Mouse (Mus musculus) forebrain, embryonic 12.5 days (tissue): ENCODE results near the gene Smpd3. TPM values are rescaled to one million over a fixed set of nuclear protein-coding genes. Genes with fewer than 3 reads are reported as not detected.

ENCODE experiments used
- ATAC-seq: fragments of 200-750 bp; cut with Nextera tagmentation; 2 replicates; pipeline ENCODE4 v1.8.0; 2017; ENCODE audit warnings: moderate TSS enrichment; ENCODE audit not compliant: low FRiP score
- H3K27ac ChIP-seq: fragments of 300-500 bp; sonication (generic); 2 replicates; pipeline ENCODE4 v1.5.1; 2016; ENCODE audit warnings: mild to moderate bottlenecking
- H3K27me3 ChIP-seq: fragments of 300-500 bp; sonication (generic); 2 replicates; pipeline ENCODE4 v1.6.1; 2016; ENCODE audit warnings: mild to moderate bottlenecking
- H3K36me3 ChIP-seq: fragments of 300-500 bp; sonication (generic); replicated peaks from 2 replicates; pipeline ENCODE4 v1.6.1; 2016; ENCODE audit warnings: mild to moderate bottlenecking
- H3K4me1 ChIP-seq: fragments of 300-500 bp; sonication (generic); 2 replicates; pipeline ENCODE4 v1.6.1; 2016
- H3K4me2 ChIP-seq: fragments of 300-500 bp; sonication (generic); 2 replicates; pipeline ENCODE4 v1.6.1; 2016; ENCODE audit warnings: mild to moderate bottlenecking, moderate library complexity
- H3K4me3 ChIP-seq: fragments of 300-500 bp; sonication (generic); replicated peaks from 2 replicates; pipeline ENCODE4 v1.5.1; 2016; ENCODE audit warnings: mild to moderate bottlenecking
- H3K9ac ChIP-seq: fragments of 300-500 bp; sonication (generic); 2 replicates; pipeline ENCODE4 v1.6.1; 2016; ENCODE audit warnings: mild to moderate bottlenecking
- H3K9me3 ChIP-seq: fragments of 300-500 bp; sonication (generic); 2 replicates; pipeline ENCODE4 v1.6.1; 2016
- WGBS: fragments of 180-500 bp; shearing (Covaris S2); methylation state at CpG from one replicate; pipeline ENCODE4 v1.1.7; 2016; 5-methylcytosine and 5-hydroxymethylcytosine counted together
- polyA plus RNA-seq: library from polyadenylated mRNA; unstranded; fragments of >200 nt; fragmentation: Nextera tagmentation; extraction: Ambion mirVana; gene quantifications from 2 replicates; pipeline ENCODE4 v1.2.1, GENCODE M21; 2016

Smpd3 gene
- polyA plus RNA-seq, 1 experiment from 2014 or later, result 24.4 TPM

DNA sequence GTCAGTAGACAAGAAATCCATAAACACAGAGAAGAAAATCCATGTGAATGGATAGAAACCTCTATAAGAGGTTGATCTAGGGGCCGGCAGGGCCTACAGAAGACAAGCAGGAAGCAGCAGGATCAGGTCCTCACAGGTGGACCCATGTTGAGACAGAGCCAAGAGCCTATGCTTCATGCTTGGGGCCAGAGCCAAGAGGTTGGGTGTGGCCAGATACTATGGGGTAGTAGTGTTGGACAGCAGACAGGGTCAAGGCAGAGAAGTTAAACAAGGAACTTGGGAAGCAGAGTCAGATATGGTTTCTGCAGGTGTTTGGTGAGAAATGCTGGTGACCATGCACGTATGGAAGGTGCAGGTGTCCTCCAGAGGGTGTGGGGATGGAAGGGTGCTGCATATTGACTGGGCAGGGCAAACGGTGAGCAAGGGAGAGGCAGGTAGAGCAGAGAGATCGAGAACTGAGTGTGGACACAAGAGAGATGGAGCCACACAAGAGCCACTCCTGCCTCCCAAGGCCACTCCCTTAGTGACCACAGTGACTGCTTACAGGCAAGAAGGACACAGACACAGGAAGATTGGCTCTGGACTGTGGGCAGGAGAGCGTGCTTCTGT, 61.0 kb downstream of the Smpd3 start:
- H3K27me3 ChIP-seq, result no peaks in the 10 kb centered on the region
- ATAC-seq, result no peak
- H3K4me3 ChIP-seq, result no peak overlapping the region
- peaks cover 5% of the 10 kb centered on the region; the same call in 1 of the 2 replicates for H3K4me1 ChIP-seq
- H3K9me3 ChIP-seq, result no peaks in the 10 kb centered on the region
- H3K9ac ChIP-seq, result no peak overlapping the region
- no peak overlapping the region for H3K27ac ChIP-seq
- H3K36me3 ChIP-seq, result no peaks in the 10 kb centered on the region; the same call in 1 of the 2 replicates
- no peak overlapping the region for H3K4me2 ChIP-seq
- 93% methylated on average over 5 of the region's 5 CpGs for WGBS

DNA sequence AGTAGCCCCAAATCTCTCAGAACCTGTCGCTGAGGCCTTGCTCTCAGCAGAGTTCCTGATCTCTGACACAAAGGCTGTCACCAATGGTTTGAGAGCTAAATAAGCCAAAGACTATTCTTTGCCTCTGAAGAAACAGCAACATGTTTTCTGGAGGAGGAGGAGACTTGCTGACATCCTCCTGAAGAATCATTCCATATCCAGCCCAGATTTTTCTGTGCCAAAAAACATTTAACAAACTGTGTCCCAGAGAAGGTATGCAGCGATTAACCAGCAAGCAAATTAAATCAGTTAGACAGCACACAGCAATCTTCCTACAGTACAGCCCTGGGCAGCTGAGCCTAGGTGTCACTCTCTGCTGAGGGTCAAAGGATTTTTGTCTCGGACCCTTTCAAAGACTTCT, 64.3 kb downstream of the Smpd3 start:
- no peak for ATAC-seq
- peaks cover 38% of the 10 kb centered on the region for H3K4me1 ChIP-seq
- no peak overlapping the region for H3K9ac ChIP-seq
- no peak overlapping the region for H3K4me3 ChIP-seq
- no peaks in the 10 kb centered on the region for H3K9me3 ChIP-seq
- no peaks in the 10 kb centered on the region for H3K27me3 ChIP-seq
- H3K27ac ChIP-seq, result no peak overlapping the region
- H3K36me3 ChIP-seq, result no peaks in the 10 kb centered on the region; the same call in 1 of the 2 replicates
- no peak overlapping the region for H3K4me2 ChIP-seq
- 86% methylated on average over 3 of the region's 3 CpGs for WGBS

GRCm38 (mm10) chr8:106271378-106271777, 66.4 kb downstream of the Smpd3 start:
- no peak overlapping the region for H3K4me2 ChIP-seq
- H3K9me3 ChIP-seq, result no peaks in the 10 kb centered on the region
- no peaks in the 10 kb centered on the region for H3K27me3 ChIP-seq
- H3K4me3 ChIP-seq, result no peak overlapping the region
- H3K4me1 ChIP-seq, result peaks cover 40% of the 10 kb centered on the region
- no peak for ATAC-seq
- H3K27ac ChIP-seq, result 0 out of 2 replicates have a peak overlapping the region, but pooled peaks have one; percentile 36
- no peaks in the 10 kb centered on the region for H3K36me3 ChIP-seq
- peak overlapping the region; percentile 22; the same call in 1 of the 2 replicates for H3K9ac ChIP-seq
- 55% methylated on average over 4 of the region's 4 CpGs for WGBS

- Histone ChIP-seq H3K4me3 (no peak overlapping the region), H3K27ac (peak overlapping the region; percentile 36; the same call in 1 of the 2 replicates), H3K36me3 (peaks cover under 1% of the 10 kb centered on the region; the same call in 1 of the 2 replicates), H3K9ac (no peak overlapping the region), H3K4me2 (no peak overlapping the region), H3K27me3 (no peaks in the 10 kb centered on the region), H3K4me1 (peaks cover 40% of the 10 kb centered on the region), H3K9me3 (no peaks in the 10 kb centered on the region)
- 8% methylated on average over 5 of the region's 5 CpGs for WGBS
- no peak; the same call in 1 of the 2 replicates for ATAC-seq
Measured at GRCm38 (mm10) chr8:106270804-106271203, 67.0 kb downstream of the Smpd3 start.

DNA sequence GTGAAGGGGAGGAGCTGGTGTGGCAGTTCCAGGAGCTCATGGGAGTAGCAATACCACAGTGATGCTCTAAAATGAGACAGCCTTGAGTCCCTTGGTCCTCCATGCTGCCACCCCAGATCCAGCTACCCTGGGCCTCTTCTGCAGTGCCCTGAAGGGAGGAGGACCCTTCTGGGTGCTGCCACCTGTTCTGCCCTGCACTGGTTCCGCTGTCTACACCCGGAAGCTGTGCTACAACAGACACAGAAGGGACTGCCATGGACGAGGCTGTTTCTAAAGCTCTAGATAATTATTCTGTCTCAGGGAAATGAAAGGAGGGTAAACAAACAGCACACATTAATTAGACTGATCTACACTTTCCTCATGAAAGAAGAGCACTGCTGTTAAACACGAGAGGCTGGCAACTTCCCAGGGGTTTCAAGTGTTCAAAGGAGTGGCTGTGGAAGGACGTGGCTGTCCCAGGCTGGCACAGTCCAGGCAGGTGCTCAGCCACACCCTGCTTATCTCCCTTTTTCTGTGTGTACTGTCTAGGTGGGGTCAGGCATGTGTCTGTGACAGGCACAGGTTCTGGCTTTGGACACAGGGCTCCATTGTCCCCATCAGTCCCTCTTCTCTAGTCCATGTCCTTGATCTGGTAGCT, 69.0 kb downstream of the Smpd3 start:
- WGBS, result 43% methylated on average over 5 of the region's 5 CpGs
- Histone ChIP-seq H3K4me1 (peaks cover 47% of the 10 kb centered on the region), H3K27ac (no peak overlapping the region; the same call in 1 of the 2 replicates), H3K27me3 (no peaks in the 10 kb centered on the region), H3K9me3 (no peaks in the 10 kb centered on the region), H3K36me3 (peaks cover 17% of the 10 kb centered on the region), H3K4me2 (no peak overlapping the region), H3K4me3 (no peak overlapping the region), H3K9ac (no peak overlapping the region)
- ATAC-seq, result peak; percentile 37; the same call in 1 of the 2 replicates

GRCm38 (mm10) chr8:106265398-106265797, 72.4 kb downstream of the Smpd3 start:
- H3K27ac ChIP-seq, result no peak overlapping the region
- peaks cover 28% of the 10 kb centered on the region for H3K4me1 ChIP-seq
- no peak overlapping the region for H3K9ac ChIP-seq
- H3K27me3 ChIP-seq, result no peaks in the 10 kb centered on the region
- no peak for ATAC-seq
- H3K4me2 ChIP-seq, result no peak overlapping the region
- no peak overlapping the region for H3K4me3 ChIP-seq
- peaks cover 18% of the 10 kb centered on the region for H3K36me3 ChIP-seq
- no peaks in the 10 kb centered on the region for H3K9me3 ChIP-seq
- WGBS, result 85% methylated on average over 17 of the region's 17 CpGs

DNA sequence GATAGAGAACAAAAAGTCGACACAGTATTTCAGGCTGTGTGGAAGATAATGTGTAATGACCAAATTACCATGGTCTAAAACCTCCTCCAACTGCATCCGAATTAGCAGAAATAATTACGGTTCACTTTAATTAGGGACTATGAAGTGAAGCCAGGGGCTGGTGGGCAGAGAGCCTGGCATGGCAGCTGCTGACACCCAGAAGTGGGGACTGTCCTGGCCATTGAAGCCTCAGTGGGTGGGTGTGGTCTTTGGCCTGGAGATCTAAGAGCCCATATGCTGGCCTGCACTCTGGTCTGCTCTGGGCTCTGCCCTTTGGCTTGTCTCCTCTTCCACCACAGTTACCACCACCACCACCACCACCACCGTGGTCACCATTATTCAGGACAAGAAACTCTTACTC, 73.9 kb downstream of the Smpd3 start:
- H3K27ac ChIP-seq, result no peak overlapping the region
- H3K9ac ChIP-seq, result no peak overlapping the region
- peaks cover 14% of the 10 kb centered on the region for H3K4me1 ChIP-seq
- 79% methylated on average over 4 of the region's 4 CpGs for WGBS
- H3K27me3 ChIP-seq, result no peaks in the 10 kb centered on the region
- peaks cover 28% of the 10 kb centered on the region for H3K36me3 ChIP-seq
- no peak for ATAC-seq
- no peaks in the 10 kb centered on the region for H3K9me3 ChIP-seq
- H3K4me3 ChIP-seq, result no peak overlapping the region
- H3K4me2 ChIP-seq, result no peak overlapping the region

- H3K4me3 ChIP-seq, result no peak overlapping the region
- H3K9me3 ChIP-seq, result no peaks in the 10 kb centered on the region
- H3K27me3 ChIP-seq, result no peaks in the 10 kb centered on the region
- ATAC-seq, result no peak
- peaks cover 7% of the 10 kb centered on the region for H3K4me1 ChIP-seq
- no peak overlapping the region for H3K27ac ChIP-seq
- peaks cover 44% of the 10 kb centered on the region for H3K36me3 ChIP-seq
- H3K9ac ChIP-seq, result no peak overlapping the region
- 83% methylated on average over 5 of the region's 5 CpGs for WGBS
- no peak overlapping the region for H3K4me2 ChIP-seq
Measured at GRCm38 (mm10) chr8:106262343-106262742, 75.4 kb downstream of the Smpd3 start.

DNA sequence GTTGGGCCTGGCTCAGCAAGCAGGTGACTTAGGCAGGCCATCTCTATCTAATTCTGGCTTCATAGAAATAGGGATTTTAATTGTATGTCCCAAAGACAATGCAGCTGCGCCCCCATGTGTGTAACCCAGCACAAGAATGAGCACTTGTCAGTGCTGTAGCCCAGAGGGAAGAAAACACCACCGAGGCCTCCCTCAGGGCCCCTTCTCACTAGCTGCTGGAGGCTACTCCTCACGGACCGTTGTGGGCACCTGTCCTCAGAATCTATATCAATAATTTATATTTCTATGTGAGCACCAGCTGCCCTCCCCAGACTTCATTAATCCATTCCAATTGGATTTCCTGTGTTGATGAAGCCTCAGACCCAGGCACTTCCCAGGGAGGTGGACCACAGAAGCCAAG, 76.9 kb downstream of the Smpd3 start:
- H3K27ac ChIP-seq, result no peak overlapping the region
- no peaks in the 10 kb centered on the region for H3K27me3 ChIP-seq
- 89% methylated on average over 4 of the region's 4 CpGs for WGBS
- no peak for ATAC-seq
- H3K4me3 ChIP-seq, result no peak overlapping the region
- no peak overlapping the region for H3K4me2 ChIP-seq
- no peaks in the 10 kb centered on the region for H3K9me3 ChIP-seq
- peaks cover 7% of the 10 kb centered on the region for H3K4me1 ChIP-seq
- H3K36me3 ChIP-seq, result peaks cover 52% of the 10 kb centered on the region
- no peak overlapping the region for H3K9ac ChIP-seq

GRCm38 (mm10) chr8:106259579-106260255, 78.1 kb downstream of the Smpd3 start:
- Histone ChIP-seq H3K27me3 (no peaks in the 10 kb centered on the region), H3K27ac (no peak overlapping the region), H3K4me3 (no peak overlapping the region), H3K9me3 (no peaks in the 10 kb centered on the region), H3K36me3 (peaks cover 53% of the 10 kb centered on the region), H3K4me2 (no peak overlapping the region), H3K9ac (no peak overlapping the region), H3K4me1 (peaks cover 7% of the 10 kb centered on the region)
- WGBS, result 91% methylated on average over 10 of the region's 10 CpGs
- ATAC-seq, result no peak

GRCm38 (mm10) chr8:106258169-106258568, 79.6 kb downstream of the Smpd3 start:
- Histone ChIP-seq H3K36me3 (peaks cover 62% of the 10 kb centered on the region), H3K27me3 (no peaks in the 10 kb centered on the region), H3K9ac (no peak overlapping the region), H3K4me2 (no peak overlapping the region), H3K4me1 (no peaks in the 10 kb centered on the region), H3K9me3 (no peaks in the 10 kb centered on the region), H3K4me3 (no peak overlapping the region), H3K27ac (no peak overlapping the region)
- 11% methylated on average over 1 of the region's 1 CpGs for WGBS
- no peak for ATAC-seq

- H3K9ac ChIP-seq, result no peak overlapping the region
- H3K4me3 ChIP-seq, result no peak overlapping the region
- H3K4me2 ChIP-seq, result no peak overlapping the region
- H3K36me3 ChIP-seq, result peaks cover 90% of the 10 kb centered on the region
- H3K27me3 ChIP-seq, result no peaks in the 10 kb centered on the region
- no peak overlapping the region for H3K27ac ChIP-seq
- ATAC-seq, result no peak
- no peaks in the 10 kb centered on the region for H3K9me3 ChIP-seq
- WGBS, result 74% methylated on average over 4 of the region's 4 CpGs
- H3K4me1 ChIP-seq, result 0 out of 2 replicates have a peak, but pooled peaks cover 4% of the 10 kb centered on the region
Measured at GRCm38 (mm10) chr8:106250186-106250585, 87.6 kb downstream of the Smpd3 start.
